Mouse (Mus musculus) ES-Bruce4 (cell line): ENCODE measurements at regions not wholly inside any gene's neighbourhood (a gene's known extent, or its start where the extent isn't known, plus 50 kb on each side); places are given as distances from the start of the nearest gene placed in this dataset.
A peak's percentile ranks its signal among the peaks of the same experiment; 100 is the strongest.

ENCODE experiments used
- H3K27ac ChIP-seq: 2 replicates; pipeline ENCODE4 v1.5.1; 2012; ENCODE audit warnings: low read length, inconsistent platforms; ENCODE audit not compliant: insufficient read depth
- H3K27me3 ChIP-seq: 2 replicates; pipeline ENCODE4 v1.6.1; 2012; ENCODE audit warnings: mild to moderate bottlenecking, low read length, inconsistent platforms; ENCODE audit not compliant: control insufficient read depth, poor library complexity, insufficient read depth, severe bottlenecking
- H3K36me3 ChIP-seq: 2 replicates; pipeline ENCODE4 v1.6.1; 2012; ENCODE audit warnings: inconsistent platforms, mild to moderate bottlenecking, low read length, moderate library complexity; ENCODE audit not compliant: control insufficient read depth, poor library complexity, insufficient read depth, severe bottlenecking
- H3K4me1 ChIP-seq: one replicate; pipeline ENCODE4 v1.8.1; 2011; ENCODE audit warnings: low read length; ENCODE audit not compliant: control insufficient read depth, insufficient read depth
- H3K4me3 ChIP-seq: 2 replicates; pipeline ENCODE4 v1.5.1; 2011; ENCODE audit warnings: low read depth, mild to moderate bottlenecking, low read length
- H3K9ac ChIP-seq: 2 replicates; pipeline ENCODE4 v1.6.1; 2012; ENCODE audit warnings: low read depth, mild to moderate bottlenecking, inconsistent platforms; ENCODE audit not compliant: poor library complexity, severe bottlenecking
- H3K9me3 ChIP-seq: replicated peaks from 2 replicates; pipeline ENCODE4 v1.6.1; 2012; ENCODE audit warnings: mild to moderate bottlenecking, low read length, inconsistent platforms; ENCODE audit not compliant: control insufficient read depth, poor library complexity, insufficient read depth, severe bottlenecking
- CTCF ChIP-seq: IDR thresholded peaks from one replicate; pipeline ENCODE4 v1.8.1; 2011; ENCODE audit warnings: low read depth, low read length
- EP300 ChIP-seq: IDR thresholded peaks from 2 replicates; pipeline ENCODE4 v1.6.1; 2011; ENCODE audit warnings: low read depth, low read length; ENCODE audit not compliant: insufficient read depth
- POLR2A ChIP-seq: IDR thresholded peaks from one replicate; pipeline ENCODE4 v1.8.1; 2011; ENCODE audit warnings: low read length; ENCODE audit not compliant: insufficient read depth

- TF ChIP-seq EP300, result no peak
- TF ChIP-seq CTCF, result no peak
- TF ChIP-seq POLR2A, result no peak
These were observed 116.1 kb upstream of the Aldh1b1 start for GRCm38 (mm10) chr4:45682746-45683145.

GRCm38 (mm10) chr4:45676137-45676536, 122.7 kb upstream of the Aldh1b1 start:
- H3K9me3 ChIP-seq, result no peaks in the 10 kb centered on the region
- no peaks in the 10 kb centered on the region for H3K27me3 ChIP-seq
- no peaks in the 10 kb centered on the region for H3K36me3 ChIP-seq
- H3K27ac ChIP-seq, result no peak overlapping the region
- no peak for TF ChIP-seq POLR2A
- TF ChIP-seq EP300, result no peak
- peak; percentile 41 for TF ChIP-seq CTCF
- no peaks in the 10 kb centered on the region for H3K4me1 ChIP-seq
- H3K9ac ChIP-seq, result no peak overlapping the region
- H3K4me3 ChIP-seq, result no peak overlapping the region

More at GRCm38 (mm10) chr4:45682746-45683145, 116.1 kb upstream of the Aldh1b1 start:
- H3K4me1 ChIP-seq, result no peaks in the 10 kb centered on the region
- no peak overlapping the region for H3K4me3 ChIP-seq
- no peak overlapping the region for H3K9ac ChIP-seq
- H3K9me3 ChIP-seq, result no peaks in the 10 kb centered on the region
- H3K27ac ChIP-seq, result no peak overlapping the region
- no peaks in the 10 kb centered on the region for H3K27me3 ChIP-seq
- H3K36me3 ChIP-seq, result no peaks in the 10 kb centered on the region

GRCm38 (mm10) chr4:45674291-45674690, 124.5 kb upstream of the Aldh1b1 start:
- H3K4me1 ChIP-seq, result no peaks in the 10 kb centered on the region
- H3K27ac ChIP-seq, result no peak overlapping the region
- no peaks in the 10 kb centered on the region for H3K9me3 ChIP-seq
- H3K27me3 ChIP-seq, result no peaks in the 10 kb centered on the region
- H3K36me3 ChIP-seq, result no peaks in the 10 kb centered on the region
- no peak for TF ChIP-seq POLR2A
- no peak for TF ChIP-seq EP300
- TF ChIP-seq CTCF, result no peak
- H3K9ac ChIP-seq, result no peak overlapping the region
- H3K4me3 ChIP-seq, result no peak overlapping the region

GRCm38 (mm10) chr4:45673081-45673819, 125.6 kb upstream of the Aldh1b1 start:
- Histone ChIP-seq H3K4me1 (no peaks in the 10 kb centered on the region), H3K27me3 (no peaks in the 10 kb centered on the region), H3K4me3 (no peak overlapping the region), H3K9me3 (no peaks in the 10 kb centered on the region), H3K27ac (no peak overlapping the region), H3K36me3 (no peaks in the 10 kb centered on the region), H3K9ac (no peak overlapping the region)
- TF ChIP-seq EP300, result no peak
- no peak for TF ChIP-seq POLR2A
- no peak for TF ChIP-seq CTCF

- no peak for TF ChIP-seq CTCF
- TF ChIP-seq EP300, result no peak
- no peak for TF ChIP-seq POLR2A
- no peaks in the 10 kb centered on the region for H3K27me3 ChIP-seq
- H3K4me3 ChIP-seq, result no peak overlapping the region
- no peaks in the 10 kb centered on the region for H3K36me3 ChIP-seq
- no peak overlapping the region for H3K27ac ChIP-seq
- H3K9me3 ChIP-seq, result no peaks in the 10 kb centered on the region
- H3K4me1 ChIP-seq, result no peaks in the 10 kb centered on the region
- H3K9ac ChIP-seq, result no peak overlapping the region
These were observed 126.4 kb upstream of the Aldh1b1 start for GRCm38 (mm10) chr4:45672262-45673076.

- TF ChIP-seq POLR2A (no peak), EP300 (no peak), CTCF (no peak)
- no peaks in the 10 kb centered on the region for H3K4me1 ChIP-seq
- H3K27me3 ChIP-seq, result peaks cover 1% of the 10 kb centered on the region; the same call in 1 of the 2 replicates
These were observed 132.1 kb upstream of the Shb start for GRCm38 (mm10) chr4:45664372-45664771.

More at GRCm38 (mm10) chr4:45664372-45664771, 132.1 kb upstream of the Shb start:
- no peak overlapping the region for H3K9ac ChIP-seq
- H3K36me3 ChIP-seq, result no peaks in the 10 kb centered on the region
- H3K27ac ChIP-seq, result no peak overlapping the region
- H3K9me3 ChIP-seq, result no peaks in the 10 kb centered on the region
- H3K4me3 ChIP-seq, result no peak overlapping the region
